In the genomic region with DNA sequence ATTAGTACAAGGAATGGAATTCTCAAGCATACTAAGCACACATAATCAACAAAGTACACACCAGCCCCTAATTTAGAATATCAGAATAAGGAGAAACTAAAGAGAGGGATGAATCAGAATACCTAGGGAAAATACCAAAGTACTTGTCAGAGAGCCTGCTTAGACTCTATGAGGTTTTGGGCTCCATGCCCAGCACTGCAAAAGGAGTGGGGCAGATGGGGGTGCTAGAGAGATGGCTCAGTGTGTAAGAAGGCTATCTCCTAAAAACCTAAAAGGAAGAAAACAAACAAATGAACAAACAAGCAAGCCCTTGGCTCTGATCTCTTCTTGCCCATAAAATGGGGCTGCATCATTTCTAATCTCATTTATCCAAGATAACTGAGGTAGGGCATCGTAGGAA, we compare ENCODE assay signal across 28 mouse cellular contexts. TPM values are rescaled to one million over a fixed set of nuclear protein-coding genes. Genes with fewer than 3 reads are reported as not detected.
DNase-seq lines count a peak whose midpoint lies in the region; ATAC-seq and TF ChIP-seq lines count a peak whose summit lies in the region.
"Had no signal": no experiment of that assay in that cellular context is flagged by ENCODE, and none has a peak within 500 bp of the region (broad histone marks: within the 10 kb centered on the region; RNA-seq: fewer than 3 reads in every experiment).

No protein-coding gene starts in this region.

- H3K27ac ChIP-seq in forebrain, postnatal 0 days (ENCODE audit: low read depth, low read length), result no peak overlapping the region
- no peak overlapping the region for H3K27ac ChIP-seq in forebrain, embryonic 13.5 days
- no peak overlapping the region for H3K27ac ChIP-seq in left cerebral cortex, adult 2 months
- 0 out of 2 replicates have a peak overlapping the region, but pooled peaks have one; percentile 0 for H3K27ac ChIP-seq in ES-Bruce4 (ENCODE audit: insufficient read depth, low read length)
- H3K27ac ChIP-seq: forebrain, embryonic 15.5 days; hindbrain, embryonic 10.5 days; hindbrain, postnatal 0 days; midbrain, embryonic 15.5 days had no signal

- H3K4me2 ChIP-seq in forebrain, postnatal 0 days (ENCODE audit: low read depth), result no peak overlapping the region
- H3K4me2 ChIP-seq in forebrain, embryonic 13.5 days, result no peak overlapping the region
- H3K4me2 ChIP-seq: forebrain, embryonic 15.5 days; midbrain, embryonic 15.5 days had no signal

- intact Hi-C loops in left cerebral cortex, postnatal 4 days (cut with DNase I), result loop anchor here (10.0 kb wide), 1 partner anchor 50 kb away; no protein-coding TSS in a partner anchor
- intact Hi-C loops in left cerebral cortex, adult 2 months (cut with DNase I), result no loop called here

- WGBS in forebrain, postnatal 0 days, result 94% methylated on average over 1 of the region's 1 CpGs
- WGBS in forebrain, embryonic 13.5 days, result 100% methylated on average over 1 of the region's 1 CpGs

- peak; percentile 17 for DNase-seq in forebrain, postnatal 0 days
- DNase-seq in left cerebral cortex, postnatal 4 days, result peak; percentile 15
- DNase-seq in left cerebral cortex, adult 2 months (ENCODE audit: extremely low spot score in 1 of 2, low spot score in 2 of 2), result no peak
- peak; percentile 53 for DNase-seq in right cerebral cortex, postnatal 14 days
- DNase-seq in embryo, embryonic 11 days, result no peak
- no peak for DNase-seq in adipocyte (ENCODE audit: low spot score)
- DNase-seq: adrenal gland, postnatal 25 days; B cell, adult 2 months; kidney, postnatal 14 days; liver; lung, adult 2 months; spleen, adult 18-20 months had no signal

- no peak for ATAC-seq in forebrain, postnatal 0 days
- no peak for ATAC-seq in forebrain, embryonic 13.5 days
- ATAC-seq: activated CD4-positive, CD25-positive, alpha-beta regulatory T cell, adult 4 months; forebrain, embryonic 15.5 days; hindbrain, postnatal 0 days; intestine, postnatal 0 days; midbrain, embryonic 15.5 days had no signal

- TF ChIP-seq CTCF in forebrain, postnatal 0 days (IDR thresholded peaks at IDR 0.05; ENCODE audit: low read depth), result no peak
- no peak; the same call in 1 of the 2 replicates for TF ChIP-seq CTCF in left cerebral cortex, adult 2 months (IDR thresholded peaks at IDR 0.05)
- no peak for TF ChIP-seq CTCF in ES-Bruce4 (IDR thresholded peaks at IDR 0.05; ENCODE audit: low read depth, low read length)

- H3K36me3 ChIP-seq in forebrain, postnatal 0 days (ENCODE audit: insufficient read depth), result no peaks in the 10 kb centered on the region
- no peaks in the 10 kb centered on the region for H3K36me3 ChIP-seq in forebrain, embryonic 13.5 days (ENCODE audit: poor library complexity, severe bottlenecking)
- H3K36me3 ChIP-seq in ES-Bruce4 (ENCODE audit: control insufficient read depth, insufficient read depth, low read length, poor library complexity, severe bottlenecking), result no peaks in the 10 kb centered on the region
- H3K36me3 ChIP-seq: forebrain, embryonic 15.5 days; hindbrain, embryonic 10.5 days; midbrain, embryonic 15.5 days had no signal

- no peaks in the 10 kb centered on the region for H3K9me3 ChIP-seq in forebrain, postnatal 0 days (ENCODE audit: low read length)
- no peaks in the 10 kb centered on the region for H3K9me3 ChIP-seq in forebrain, embryonic 13.5 days (replicated peaks)
- H3K9me3 ChIP-seq in ES-Bruce4 (replicated peaks; ENCODE audit: control insufficient read depth, insufficient read depth, low read length, poor library complexity, severe bottlenecking), result no peaks in the 10 kb centered on the region
- H3K9me3 ChIP-seq: forebrain, embryonic 15.5 days; hindbrain, embryonic 10.5 days; megakaryocyte, embryonic 14.5 days; midbrain, embryonic 15.5 days had no signal

- H3K4me1 ChIP-seq in forebrain, postnatal 0 days (ENCODE audit: insufficient read depth), result no peaks in the 10 kb centered on the region
- H3K4me1 ChIP-seq in forebrain, embryonic 13.5 days, result peaks cover 16% of the 10 kb centered on the region
- peaks cover 2% of the 10 kb centered on the region for H3K4me1 ChIP-seq in ES-Bruce4 (ENCODE audit: control insufficient read depth, insufficient read depth, low read length)

- no peak overlapping the region for H3K4me3 ChIP-seq in forebrain, postnatal 0 days (ENCODE audit: low read depth, low read length)
- H3K4me3 ChIP-seq in forebrain, embryonic 13.5 days, result no peak overlapping the region
- H3K4me3 ChIP-seq in left cerebral cortex, adult 2 months, result no peak overlapping the region
- no peak overlapping the region for H3K4me3 ChIP-seq in ES-Bruce4 (ENCODE audit: low read depth, low read length)
- H3K4me3 ChIP-seq: forebrain, embryonic 15.5 days; hindbrain, embryonic 10.5 days; megakaryocyte, embryonic 14.5 days; midbrain, embryonic 15.5 days had no signal

- TF ChIP-seq POLR2A in ES-Bruce4 (IDR thresholded peaks at IDR 0.05; ENCODE audit: insufficient read depth, low read length), result no peak

- H3K27me3 ChIP-seq in forebrain, postnatal 0 days (ENCODE audit: insufficient read depth, low read length), result no peaks in the 10 kb centered on the region
- no peaks in the 10 kb centered on the region for H3K27me3 ChIP-seq in forebrain, embryonic 13.5 days
- H3K27me3 ChIP-seq in ES-Bruce4 (ENCODE audit: control insufficient read depth, insufficient read depth, low read length, poor library complexity, severe bottlenecking), result no peaks in the 10 kb centered on the region
- H3K27me3 ChIP-seq: forebrain, embryonic 15.5 days; megakaryocyte, embryonic 14.5 days; midbrain, embryonic 15.5 days had no signal

- no peak overlapping the region for H3K9ac ChIP-seq in forebrain, postnatal 0 days
- H3K9ac ChIP-seq in forebrain, embryonic 13.5 days, result no peak overlapping the region
- no peak overlapping the region for H3K9ac ChIP-seq in ES-Bruce4 (ENCODE audit: low read depth, poor library complexity, severe bottlenecking)
- H3K9ac ChIP-seq: forebrain, embryonic 15.5 days; midbrain, embryonic 15.5 days had no signal

- no peak for TF ChIP-seq EP300 in ES-Bruce4 (IDR thresholded peaks at IDR 0.05; ENCODE audit: insufficient read depth, low read depth, low read length)

RNA-seq across cellular contexts. Expression of gene Fabp6, which starts 23.0 kb away (rescaled TPM):
- not detected in 2 replicates for total RNA-seq in forebrain, postnatal 0 days (2014; rRNA removed)
- polyA plus RNA-seq in forebrain, postnatal 0 days (2015; fragmentation: Nextera tagmentation; extraction: Ambion mirVana), result not detected in 2 replicates
- not detected in 2 replicates for polyA plus RNA-seq in forebrain, embryonic 13.5 days (2015; fragmentation: Nextera tagmentation; extraction: Ambion mirVana)
- not detected for total RNA-seq in left cerebral cortex, postnatal 4 days (2021)
- not detected for total RNA-seq in left cerebral cortex, adult 2 months (2021)
- polyA plus RNA-seq in ES-Bruce4 (2011; ENCODE audit: insufficient read depth, insufficient read length, low read depth, missing spikeins), result not detected in 2 replicates
- total RNA-seq: adrenal gland, postnatal 25 days; common myeloid progenitor, adult 5-6 weeks; gastrocnemius, adult 18-20 months; gastrocnemius, postnatal 4 days; hindbrain, postnatal 0 days; left cerebral cortex, postnatal 25 days; neutrophil, adult 5-6 weeks had no signal
- polyA plus RNA-seq: activated CD4-positive, CD25-positive, alpha-beta regulatory T cell, adult 4 months; cerebellum, adult 2 months; embryonic facial prominence, embryonic 11.5 days; forebrain, embryonic 15.5 days; hindbrain, embryonic 10.5 days; hindbrain, postnatal 0 days; midbrain, embryonic 15.5 days had no signal

RNA-seq across cellular contexts. Expression of gene 4933415A04Rik, which starts 37.5 kb away (rescaled TPM):
- total RNA-seq in forebrain, postnatal 0 days (2014; rRNA removed), result 0.76 and 1.5 TPM in 2 replicates
- polyA plus RNA-seq in forebrain, postnatal 0 days (2015; fragmentation: Nextera tagmentation; extraction: Ambion mirVana), result 1.2 and 1.8 TPM in 2 replicates
- polyA plus RNA-seq in forebrain, embryonic 13.5 days (2015; fragmentation: Nextera tagmentation; extraction: Ambion mirVana), result 4.8 TPM in 2 replicates
- total RNA-seq in left cerebral cortex, postnatal 4 days (2021), result 1 to 10 TPM; 1.7 to 2.2 TPM
- total RNA-seq in left cerebral cortex, adult 2 months (2021), result under 1 TPM; 0.61 to 0.77 TPM
- polyA plus RNA-seq in ES-Bruce4 (2011; ENCODE audit: insufficient read depth, insufficient read length, low read depth, missing spikeins), result 0.99 and 1.2 TPM in 2 replicates
- total RNA-seq: common myeloid progenitor, adult 5-6 weeks had no signal
- polyA plus RNA-seq: activated CD4-positive, CD25-positive, alpha-beta regulatory T cell, adult 4 months had no signal

RNA-seq across cellular contexts. Expression of gene Pwwp2a, which starts 57.5 kb away (rescaled TPM):
- 26.2 and 29.8 TPM in 2 replicates for total RNA-seq in forebrain, postnatal 0 days (2014; rRNA removed)
- polyA plus RNA-seq in forebrain, postnatal 0 days (2015; fragmentation: Nextera tagmentation; extraction: Ambion mirVana), result 12.2 and 16.6 TPM in 2 replicates
- 28.4 and 28.5 TPM in 2 replicates for polyA plus RNA-seq in forebrain, embryonic 13.5 days (2015; fragmentation: Nextera tagmentation; extraction: Ambion mirVana)
- total RNA-seq in left cerebral cortex, postnatal 4 days (2021), result 10 to 100 TPM; 61.1 to 70.5 TPM
- 10 to 100 TPM; 65.2 to 65.7 TPM for total RNA-seq in left cerebral cortex, adult 2 months (2021)
- polyA plus RNA-seq in ES-Bruce4 (2011; ENCODE audit: insufficient read depth, insufficient read length, low read depth, missing spikeins), result 87.5 and 88.6 TPM in 2 replicates

Comparison
In these comparisons a context has a peak if more than half of its experiments do, and no peak if none do; other contexts are left out.
1. DNase-seq: peak in forebrain, postnatal 0 days (single experiment), left cerebral cortex, postnatal 4 days (single experiment) and right cerebral cortex, postnatal 14 days (single experiment); none in left cerebral cortex, adult 2 months (0 of 2), embryo, embryonic 11 days (single experiment) and adipocyte (single experiment).